Mouse (Mus musculus): Measurements from ENCODE around the gene Arhgef12. TPM values are rescaled to one million over a fixed set of nuclear protein-coding genes. Genes with fewer than 3 reads are reported as not detected.

Gene Arhgef12
- total RNA-seq (2021) (100 to 1,000 TPM; 136 to 150 TPM), polyA plus RNA-seq (2012; rRNA removed) (34.8 and 66.4 TPM in 2 replicates)
- long read RNA-seq, full-length matches to known transcripts = 2 of 42 reads
- long read RNA-seq, partial matches to known transcripts = 8 of 42 reads
- long read RNA-seq, other reads (novel, unspliced or antisense) = 32 of 42 reads

DNA sequence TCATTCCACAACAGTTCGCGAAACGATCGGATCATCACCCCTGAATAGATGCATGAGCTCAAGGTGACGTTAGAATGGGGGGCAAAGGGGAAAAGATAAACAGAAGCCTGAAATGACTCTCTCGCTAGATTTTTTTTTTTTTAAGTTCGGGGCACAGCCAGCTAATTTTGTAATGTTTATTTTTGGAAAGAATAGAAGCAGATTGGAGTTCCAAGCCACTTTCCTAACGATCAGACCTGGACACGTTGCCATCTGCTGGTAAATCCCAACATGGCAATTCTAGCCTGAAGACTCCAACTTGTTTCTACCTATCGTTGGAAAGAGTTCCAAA is at the start of gene Arhgef12:
Gene Arhgef12 (minus strand): TSS at position 53 of the 331 bp plus-strand sequence.
- intact Hi-C loops (cut with DNase I) = loop anchor here (1.0 kb wide), 1 partner anchor 107 kb away; no protein-coding TSS in a partner anchor
- peak within 1 kb of the TSS; percentile 90 for H3K4me3 ChIP-seq
- TF ChIP-seq POLR2A (IDR thresholded peaks at IDR 0.05; ENCODE audit: insufficient read depth, low read depth, low read length) (peak; percentile 38), EP300 (IDR thresholded peaks at IDR 0.05; ENCODE audit: insufficient read depth, low read depth, low read length) (peak; percentile 75; the same call in 1 of the 2 replicates), CTCF (IDR thresholded peaks at IDR 0.05) (peak; percentile 82)
- peak; percentile 60 to 74 for DNase-seq
- peaks cover 4% of the 10 kb centered on the region for H3K36me3 ChIP-seq (ENCODE audit: control insufficient read depth, insufficient read depth, low read length)
- H3K79me2 ChIP-seq (replicated peaks; ENCODE audit: control insufficient read depth, insufficient read depth, low read length) = peaks cover 3% of the 10 kb centered on the region; the same call in 1 of the 2 replicates
- peaks cover 14% of the 10 kb centered on the region for H3K4me1 ChIP-seq (ENCODE audit: control insufficient read depth, insufficient read depth, low read length)
- H3K27me3 ChIP-seq (ENCODE audit: control insufficient read depth, insufficient read depth, low read length) = no peaks in the 10 kb centered on the region
- peak within 1 kb of the TSS; percentile 98 for H3K27ac ChIP-seq
- H3K9ac ChIP-seq (ENCODE audit: low read depth, low read length) = peak within 1 kb of the TSS; percentile 84
- 3% methylated on average over 10 of the region's 10 CpGs for WGBS

- no peaks in the 10 kb centered on the region for H3K79me2 ChIP-seq (replicated peaks; ENCODE audit: control insufficient read depth, insufficient read depth, low read length)
- 29% methylated on average over 6 of the region's 6 CpGs for WGBS
- DNase-seq = no peak
- intact Hi-C loops (cut with DNase I) = no loop called here
- H3K27ac ChIP-seq = no peak overlapping the region
- no peak overlapping the region for H3K4me3 ChIP-seq
- H3K36me3 ChIP-seq (ENCODE audit: control insufficient read depth, insufficient read depth, low read length) = no peaks in the 10 kb centered on the region
- H3K27me3 ChIP-seq (ENCODE audit: control insufficient read depth, insufficient read depth, low read length) = no peaks in the 10 kb centered on the region
- H3K4me1 ChIP-seq (ENCODE audit: control insufficient read depth, insufficient read depth, low read length) = peaks cover 1% of the 10 kb centered on the region; the same call in 1 of the 2 replicates
- no peak overlapping the region for H3K9ac ChIP-seq (ENCODE audit: low read depth, low read length)
- TF ChIP-seq POLR2A (IDR thresholded peaks at IDR 0.05; ENCODE audit: insufficient read depth, low read depth, low read length) (no peak), EP300 (IDR thresholded peaks at IDR 0.05; ENCODE audit: insufficient read depth, low read depth, low read length) (no peak), CTCF (IDR thresholded peaks at IDR 0.05) (no peak)
These were observed 48.9 kb upstream of the Arhgef12 start for GRCm38 (mm10) chr9:43155960-43156359.

GRCm38 (mm10) chr9:43151779-43152178 is 44.7 kb upstream of the Arhgef12 start:
- 85% methylated on average over 6 of the region's 6 CpGs for WGBS
- DNase-seq = no peak
- H3K27me3 ChIP-seq (ENCODE audit: control insufficient read depth, insufficient read depth, low read length) = no peaks in the 10 kb centered on the region

GRCm38 (mm10) chr9:43150957-43151356 is 43.9 kb upstream of the Arhgef12 start:
- Histone ChIP-seq H3K4me3 (no peak overlapping the region), H3K36me3 (ENCODE audit: control insufficient read depth, insufficient read depth, low read length) (no peaks in the 10 kb centered on the region), H3K27ac (no peak overlapping the region), H3K79me2 (replicated peaks; ENCODE audit: control insufficient read depth, insufficient read depth, low read length) (no peaks in the 10 kb centered on the region), H3K9ac (ENCODE audit: low read depth, low read length) (no peak overlapping the region), H3K27me3 (ENCODE audit: control insufficient read depth, insufficient read depth, low read length) (no peaks in the 10 kb centered on the region), H3K4me1 (ENCODE audit: control insufficient read depth, insufficient read depth, low read length) (peaks cover 4% of the 10 kb centered on the region; the same call in 1 of the 2 replicates)
- intact Hi-C loops (cut with DNase I) = no loop called here
- TF ChIP-seq CTCF (IDR thresholded peaks at IDR 0.05) (no peak), EP300 (IDR thresholded peaks at IDR 0.05; ENCODE audit: insufficient read depth, low read depth, low read length) (no peak), POLR2A (IDR thresholded peaks at IDR 0.05; ENCODE audit: insufficient read depth, low read depth, low read length) (no peak)
- 27% methylated on average over 9 of the region's 9 CpGs for WGBS
- peak in 1 of 2 experiments; percentile 20 for DNase-seq

More at GRCm38 (mm10) chr9:43151779-43152178, 44.7 kb upstream of the Arhgef12 start:
- no peak overlapping the region for H3K9ac ChIP-seq (ENCODE audit: low read depth, low read length)
- H3K4me3 ChIP-seq = no peak overlapping the region
- H3K79me2 ChIP-seq (replicated peaks; ENCODE audit: control insufficient read depth, insufficient read depth, low read length) = no peaks in the 10 kb centered on the region
- H3K36me3 ChIP-seq (ENCODE audit: control insufficient read depth, insufficient read depth, low read length) = no peaks in the 10 kb centered on the region
- TF ChIP-seq EP300 (IDR thresholded peaks at IDR 0.05; ENCODE audit: insufficient read depth, low read depth, low read length) (no peak), CTCF (IDR thresholded peaks at IDR 0.05) (no peak), POLR2A (IDR thresholded peaks at IDR 0.05; ENCODE audit: insufficient read depth, low read depth, low read length) (no peak)
- H3K4me1 ChIP-seq (ENCODE audit: control insufficient read depth, insufficient read depth, low read length) = peaks cover 4% of the 10 kb centered on the region; the same call in 1 of the 2 replicates
- intact Hi-C loops (cut with DNase I) = no loop called here
- H3K27ac ChIP-seq = no peak overlapping the region

DNA sequence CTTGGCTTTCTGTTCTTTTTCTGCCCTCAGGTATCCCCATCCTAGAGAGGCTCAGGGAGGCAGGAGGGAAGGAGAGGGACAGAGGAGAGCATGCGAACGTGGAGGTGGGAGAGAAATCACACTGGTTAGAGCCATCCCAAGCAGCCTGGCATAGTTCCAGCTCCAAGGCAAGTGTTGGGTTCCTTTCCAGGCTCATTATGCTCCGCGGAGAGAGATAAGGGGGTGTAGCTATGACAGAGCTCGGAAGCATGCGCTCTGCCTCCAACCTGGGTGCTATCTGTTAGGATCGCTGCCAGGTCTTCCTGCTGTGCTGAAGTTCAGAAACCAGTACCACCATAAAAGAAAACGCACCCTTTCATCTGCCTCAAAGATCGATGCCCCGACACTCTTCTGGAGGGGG is 43.0 kb upstream of the Arhgef12 start:
- peaks cover 3% of the 10 kb centered on the region; the same call in 1 of the 2 replicates for H3K4me1 ChIP-seq (ENCODE audit: control insufficient read depth, insufficient read depth, low read length)

GRCm38 (mm10) chr9:43149498-43149897 is 42.5 kb upstream of the Arhgef12 start:
- intact Hi-C loops (cut with DNase I) = no loop called here

More for the DNA sequence above, 43.0 kb upstream of the Arhgef12 start:
- 12% methylated on average over 10 of the region's 10 CpGs for WGBS
- H3K9ac ChIP-seq (ENCODE audit: low read depth, low read length) = no peak overlapping the region
- H3K4me3 ChIP-seq = no peak overlapping the region
- no peak for TF ChIP-seq EP300 (IDR thresholded peaks at IDR 0.05; ENCODE audit: insufficient read depth, low read depth, low read length)
- TF ChIP-seq POLR2A (IDR thresholded peaks at IDR 0.05; ENCODE audit: insufficient read depth, low read depth, low read length) = no peak
- no peak for TF ChIP-seq CTCF (IDR thresholded peaks at IDR 0.05)
- DNase-seq = peak in 1 of 2 experiments; percentile 38
- intact Hi-C loops (cut with DNase I) = no loop called here
- no peak overlapping the region for H3K27ac ChIP-seq
- no peaks in the 10 kb centered on the region for H3K27me3 ChIP-seq (ENCODE audit: control insufficient read depth, insufficient read depth, low read length)
- H3K79me2 ChIP-seq (replicated peaks; ENCODE audit: control insufficient read depth, insufficient read depth, low read length) = no peaks in the 10 kb centered on the region
- no peaks in the 10 kb centered on the region for H3K36me3 ChIP-seq (ENCODE audit: control insufficient read depth, insufficient read depth, low read length)

More at GRCm38 (mm10) chr9:43149498-43149897, 42.5 kb upstream of the Arhgef12 start:
- Histone ChIP-seq H3K27ac (no peak overlapping the region), H3K79me2 (replicated peaks; ENCODE audit: control insufficient read depth, insufficient read depth, low read length) (no peaks in the 10 kb centered on the region), H3K36me3 (ENCODE audit: control insufficient read depth, insufficient read depth, low read length) (no peaks in the 10 kb centered on the region), H3K27me3 (ENCODE audit: control insufficient read depth, insufficient read depth, low read length) (no peaks in the 10 kb centered on the region), H3K4me1 (ENCODE audit: control insufficient read depth, insufficient read depth, low read length) (peaks cover 3% of the 10 kb centered on the region; the same call in 1 of the 2 replicates), H3K9ac (ENCODE audit: low read depth, low read length) (no peak overlapping the region), H3K4me3 (no peak overlapping the region)
- WGBS = 88% methylated on average over 3 of the region's 3 CpGs
- DNase-seq = no peak
- no peak for TF ChIP-seq POLR2A (IDR thresholded peaks at IDR 0.05; ENCODE audit: insufficient read depth, low read depth, low read length)
- TF ChIP-seq EP300 (IDR thresholded peaks at IDR 0.05; ENCODE audit: insufficient read depth, low read depth, low read length) = no peak
- TF ChIP-seq CTCF (IDR thresholded peaks at IDR 0.05) = no peak

Measured in heart, adult 2 months (tissue).